Mouse (Mus musculus) hindbrain, embryonic 11.5 days (tissue): Measurements from ENCODE around the gene Kcna7. TPM values are rescaled to one million over a fixed set of nuclear protein-coding genes. Genes with fewer than 3 reads are reported as not detected.
A peak's percentile ranks its signal among the peaks of the same experiment; 100 is the strongest.

Experiments used
- ATAC-seq: fragments of 200-750 bp; cut with Nextera tagmentation; 2 replicates; pipeline ENCODE4 v1.8.0; 2017; ENCODE audit warnings: mild to moderate bottlenecking, moderate TSS enrichment, moderate library complexity; ENCODE audit not compliant: low FRiP score
- DNase-seq: peaks from one replicate; pipeline ENCODE4 v3.0.0-alpha.2; 2015; ENCODE audit warnings: low spot score
- H3K27ac ChIP-seq: fragments of 300-500 bp; sonication (generic); 2 replicates; pipeline ENCODE4 v1.5.1; 2014; ENCODE audit warnings: mild to moderate bottlenecking, low read depth, low read length
- H3K27me3 ChIP-seq: fragments of 300-500 bp; sonication (generic); 2 replicates; pipeline ENCODE4 v1.6.1; 2014; ENCODE audit warnings: mild to moderate bottlenecking, low read length, moderate library complexity, mixed read lengths; ENCODE audit not compliant: control insufficient read depth, insufficient read depth
- H3K36me3 ChIP-seq: fragments of 300-500 bp; sonication (generic); 2 replicates; pipeline ENCODE4 v1.6.1; 2014; ENCODE audit warnings: mild to moderate bottlenecking, low read length, moderate library complexity, mixed read lengths; ENCODE audit not compliant: control insufficient read depth, insufficient read depth
- H3K4me1 ChIP-seq: fragments of 300-500 bp; sonication (generic); replicated peaks from 2 replicates; pipeline ENCODE4 v1.6.1; 2014; ENCODE audit warnings: low read length, mixed read lengths; ENCODE audit not compliant: control insufficient read depth, insufficient read depth
- H3K4me2 ChIP-seq: fragments of 300-500 bp; sonication (generic); replicated peaks from 2 replicates; pipeline ENCODE4 v1.6.1; 2014; ENCODE audit warnings: mild to moderate bottlenecking, low read depth, low read length
- H3K4me3 ChIP-seq: fragments of 300-500 bp; sonication (generic); 2 replicates; pipeline ENCODE4 v1.5.1; 2014; ENCODE audit warnings: low read depth, low read length
- H3K9ac ChIP-seq: fragments of 300-500 bp; sonication (generic); 2 replicates; pipeline ENCODE4 v1.6.1; 2014; ENCODE audit warnings: low read depth, low read length
- H3K9me3 ChIP-seq: fragments of 300-500 bp; sonication (generic); 2 replicates; pipeline ENCODE4 v1.6.1; 2016; ENCODE audit warnings: low read length; ENCODE audit not compliant: control insufficient read depth
- WGBS: fragments of 180-500 bp; shearing (Covaris S2); extraction: QIAGEN DNeasy Blood & Tissue Kit; methylation state at CpG from one replicate; pipeline ENCODE4 v1.1.7; 2014; 5-methylcytosine and 5-hydroxymethylcytosine counted together
- polyA plus RNA-seq: library from polyadenylated mRNA; unstranded; fragments of >200 nt; fragmentation: Nextera tagmentation; extraction: Ambion mirVana; gene quantifications from 2 replicates; pipeline ENCODE4 v1.2.1, GENCODE M21; 2014

The Kcna7 gene
- polyA plus RNA-seq, 1 experiment from 2014 or later: not detected

DNA sequence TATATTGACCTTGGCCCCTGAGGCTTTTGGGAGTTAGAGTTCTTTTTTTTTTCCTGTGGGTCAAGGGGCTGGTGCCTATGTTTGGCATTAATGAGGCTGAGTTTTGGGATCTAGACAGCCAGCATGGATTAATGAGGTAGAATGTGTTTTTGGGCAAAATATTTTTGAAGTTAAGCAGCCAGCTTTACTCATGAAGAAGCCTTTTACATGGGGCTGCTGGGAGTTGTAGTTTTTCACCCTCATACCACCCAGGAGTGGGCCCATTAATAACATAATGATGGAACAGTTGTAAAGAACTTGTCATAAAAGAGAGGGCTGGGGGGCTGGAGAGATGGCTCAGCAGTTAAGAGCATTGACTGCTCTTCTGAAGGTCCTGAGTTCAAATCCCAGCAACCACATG lies 41.1 kb downstream of the Kcna7 start:
- H3K9ac ChIP-seq: no peak overlapping the region
- H3K4me2 ChIP-seq: no peak overlapping the region
- no peaks in the 10 kb centered on the region for H3K27me3 ChIP-seq
- no peaks in the 10 kb centered on the region for H3K36me3 ChIP-seq
- ATAC-seq: no peak
- no peaks in the 10 kb centered on the region for H3K4me1 ChIP-seq
- no peak for DNase-seq
- H3K4me3 ChIP-seq: no peak overlapping the region
- no peaks in the 10 kb centered on the region for H3K9me3 ChIP-seq
- no peak overlapping the region for H3K27ac ChIP-seq

DNA sequence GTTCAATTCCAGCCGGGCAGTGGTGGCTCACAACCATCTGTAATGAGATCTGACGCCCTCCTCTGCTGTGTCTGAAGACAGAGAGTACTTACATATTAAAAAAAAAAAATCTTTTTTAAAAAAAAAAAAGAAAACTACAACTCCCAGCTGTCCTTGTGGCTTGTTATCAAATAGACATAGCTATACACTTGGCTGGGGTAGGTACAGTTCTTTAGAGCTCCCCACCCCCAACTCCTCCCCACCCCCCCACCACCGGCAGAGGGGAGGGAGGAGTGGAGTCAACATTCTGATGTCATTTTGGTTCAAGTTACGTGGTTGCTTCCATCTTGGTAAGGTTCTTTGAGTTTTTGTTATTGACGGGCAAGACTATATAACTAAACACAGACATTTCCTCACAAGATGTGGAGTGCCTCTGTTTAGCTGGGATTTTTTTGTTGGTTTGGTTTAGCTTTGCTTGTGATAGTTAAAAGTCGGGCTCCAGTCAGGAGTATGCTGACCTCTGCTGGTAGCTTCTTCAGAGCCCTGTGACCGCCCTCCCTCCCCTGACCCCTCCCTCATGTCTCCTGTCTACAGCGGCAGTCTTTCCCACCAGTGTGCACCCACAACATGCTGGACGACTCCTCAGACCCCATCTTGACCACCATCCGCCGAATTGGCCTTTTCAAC lies 42.0 kb downstream of the Kcna7 start:
- H3K36me3 ChIP-seq: no peaks in the 10 kb centered on the region
- H3K4me3 ChIP-seq: no peak overlapping the region
- DNase-seq (peak; percentile 49), ATAC-seq (no peak)
- H3K27ac ChIP-seq: no peak overlapping the region
- no peak overlapping the region for H3K4me2 ChIP-seq
- H3K9me3 ChIP-seq: no peaks in the 10 kb centered on the region
- H3K4me1 ChIP-seq: no peaks in the 10 kb centered on the region
- H3K27me3 ChIP-seq: no peaks in the 10 kb centered on the region
- WGBS: 28% methylated on average over 11 of the region's 11 CpGs
- H3K9ac ChIP-seq: no peak overlapping the region

DNA sequence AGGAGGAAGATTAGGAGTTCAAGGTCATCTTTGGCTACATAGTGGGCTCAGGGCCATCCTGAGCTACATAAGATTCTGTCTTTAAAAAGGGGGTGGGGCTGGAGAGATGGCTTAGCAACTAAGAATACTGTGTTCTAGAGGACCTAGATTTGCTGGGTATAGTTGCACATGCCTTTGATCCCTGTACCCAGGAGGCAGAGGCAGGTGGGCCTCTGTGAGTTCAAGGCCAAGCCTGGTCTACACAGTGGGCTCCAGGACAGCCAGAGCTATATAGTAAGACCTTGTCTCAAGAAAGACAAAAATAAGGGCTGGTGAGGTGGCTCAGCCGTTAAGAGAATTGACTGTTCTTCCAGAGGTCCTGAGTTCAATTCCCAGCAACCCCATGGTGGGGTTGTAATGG lies 44.5 kb downstream of the Kcna7 start:
- Histone ChIP-seq H3K4me2 (no peak overlapping the region), H3K4me3 (no peak overlapping the region), H3K9me3 (no peaks in the 10 kb centered on the region), H3K36me3 (peaks cover 3% of the 10 kb centered on the region; the same call in 1 of the 2 replicates), H3K9ac (no peak overlapping the region), H3K27ac (no peak overlapping the region), H3K4me1 (no peaks in the 10 kb centered on the region), H3K27me3 (no peaks in the 10 kb centered on the region)
- DNase-seq (no peak), ATAC-seq (no peak)
- WGBS: 100% methylated on average over 1 of the region's 1 CpGs

DNA sequence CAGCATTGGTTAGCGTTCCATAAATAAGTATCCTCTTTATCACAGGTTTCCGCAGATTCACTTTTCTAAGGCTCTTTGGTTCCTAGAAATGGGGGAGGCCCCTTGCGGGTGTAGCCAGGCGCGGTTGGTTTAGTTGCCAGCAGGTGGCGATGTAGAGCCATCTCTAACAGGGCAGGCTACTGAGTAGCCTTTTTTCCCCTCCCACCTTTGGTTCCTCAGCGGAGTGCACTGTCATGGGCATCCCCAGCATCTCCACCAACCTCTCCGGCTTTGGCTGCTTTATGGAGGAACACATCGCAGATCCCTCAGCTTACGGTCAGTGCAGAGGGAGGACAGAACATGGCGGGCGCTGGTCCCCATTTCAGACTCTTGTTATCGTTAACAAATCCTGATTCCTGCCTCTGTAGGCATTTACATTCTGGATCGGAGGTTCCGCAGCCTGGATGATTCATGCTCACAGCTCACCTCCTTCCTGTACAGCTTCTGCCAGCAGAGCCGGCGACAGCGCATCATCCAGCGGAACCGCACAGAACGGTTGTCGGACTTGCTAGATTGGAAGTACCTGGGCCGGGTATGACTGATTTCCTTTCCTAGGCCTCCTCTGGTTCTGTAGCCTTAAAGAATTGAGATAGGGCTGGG lies 46.0 kb downstream of the Kcna7 start:
- peak; percentile 90 for DNase-seq
- Histone ChIP-seq H3K4me2 (no peak overlapping the region), H3K4me3 (no peak overlapping the region), H3K27ac (no peak overlapping the region), H3K27me3 (no peaks in the 10 kb centered on the region), H3K9me3 (no peaks in the 10 kb centered on the region), H3K9ac (no peak overlapping the region), H3K4me1 (no peaks in the 10 kb centered on the region), H3K36me3 (peaks cover 3% of the 10 kb centered on the region; the same call in 1 of the 2 replicates)
- peak; percentile 71; the same call in 1 of the 2 replicates for ATAC-seq
- 54% methylated on average over 23 of the region's 23 CpGs for WGBS

DNA sequence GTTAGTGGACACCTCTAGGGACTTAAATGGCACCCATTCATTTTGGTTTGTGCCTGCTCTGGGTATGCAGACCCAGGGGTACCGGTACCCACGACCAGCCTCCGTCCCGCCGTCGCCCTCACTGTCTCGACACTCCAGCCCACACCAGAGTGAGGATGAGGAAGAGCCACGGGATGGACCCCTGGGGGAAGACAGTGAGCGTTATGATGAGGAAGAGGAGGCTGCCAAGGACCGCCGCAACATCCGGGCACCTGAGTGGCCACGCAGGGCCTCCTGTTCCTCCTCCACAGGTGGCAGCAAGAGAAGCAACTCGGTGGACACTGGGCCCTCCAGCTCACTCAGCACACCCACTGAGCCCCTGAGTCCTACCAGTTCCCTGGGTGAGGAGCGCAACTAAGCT lies 49.5 kb downstream of the Kcna7 start:
- Histone ChIP-seq H3K4me1 (peaks cover 9% of the 10 kb centered on the region; the same call in 1 of the 2 replicates), H3K9me3 (no peaks in the 10 kb centered on the region), H3K27me3 (no peaks in the 10 kb centered on the region), H3K4me3 (no peak overlapping the region), H3K4me2 (no peak overlapping the region), H3K36me3 (peaks cover 5% of the 10 kb centered on the region), H3K27ac (no peak overlapping the region), H3K9ac (no peak overlapping the region)
- WGBS: 82% methylated on average over 15 of the region's 15 CpGs
- DNase-seq (no peak), ATAC-seq (no peak)

DNA sequence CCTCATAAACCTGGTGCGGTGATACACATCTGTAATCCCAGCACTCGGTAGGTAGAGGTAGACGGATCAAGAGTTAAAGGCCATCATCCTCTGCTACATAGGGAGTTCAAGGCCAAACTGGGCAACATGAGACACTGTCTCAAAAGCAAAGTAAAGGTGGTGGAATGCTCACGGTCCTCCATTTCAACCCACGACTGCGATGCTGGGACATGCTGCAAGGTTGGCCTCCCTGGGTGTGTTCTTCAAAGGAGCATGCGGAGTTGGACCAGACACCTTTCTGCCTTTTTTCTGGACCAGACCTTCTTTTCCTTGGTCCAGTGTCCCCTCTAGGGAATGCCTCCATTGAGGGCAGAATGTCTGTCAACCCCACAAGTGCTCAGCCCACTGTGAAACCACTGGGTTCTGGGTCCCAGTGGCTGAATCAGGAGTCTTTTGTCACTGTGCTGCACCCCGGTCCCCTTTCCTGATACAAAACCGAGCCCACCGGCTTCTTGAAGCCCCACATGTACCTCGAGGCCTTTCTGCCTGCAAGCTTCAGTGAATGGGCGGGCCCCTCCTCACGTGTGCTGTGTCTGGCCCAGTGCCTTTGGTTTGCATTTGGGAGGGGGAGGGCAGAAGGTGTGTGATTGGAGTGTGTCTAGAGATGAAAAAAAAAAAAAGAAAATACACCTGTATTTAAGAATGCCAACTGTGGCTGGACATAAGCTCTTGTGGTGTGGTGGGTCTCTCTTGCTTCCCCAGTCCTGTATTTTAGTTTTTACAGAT lies 50.7 kb downstream of the Kcna7 start:
- Histone ChIP-seq H3K36me3 (peaks cover 5% of the 10 kb centered on the region), H3K9ac (no peak overlapping the region)
- no peak for DNase-seq

DNA sequence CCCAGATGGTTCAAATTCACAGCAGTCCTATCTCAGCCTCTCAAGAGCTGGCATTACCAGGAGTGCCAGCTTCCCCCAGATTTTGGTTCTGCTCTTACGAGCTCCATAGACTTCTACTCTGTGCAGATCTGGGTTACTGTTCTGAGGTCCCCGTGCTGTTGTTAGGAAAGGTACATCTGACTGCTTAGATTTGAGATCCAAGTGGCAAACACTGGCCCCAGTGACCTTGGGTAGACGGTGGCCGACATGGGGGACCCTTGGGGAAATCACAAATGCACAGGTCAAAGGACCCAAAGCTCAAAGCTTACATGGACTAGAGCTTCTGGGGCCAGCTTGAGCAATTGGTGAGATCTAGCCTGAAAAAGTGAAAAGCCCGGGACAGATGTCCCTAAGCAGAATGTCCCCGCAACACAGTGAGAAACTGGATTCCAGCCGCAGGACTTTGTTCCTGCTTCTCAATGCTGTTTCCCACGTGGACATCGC lies 51.3 kb downstream of the Kcna7 start:
- Histone ChIP-seq H3K4me3 (peak overlapping the region; percentile 84; the same call in 1 of the 2 replicates), H3K9ac (no peak overlapping the region), H3K27me3 (no peaks in the 10 kb centered on the region), H3K27ac (0 out of 2 replicates have a peak overlapping the region, but pooled peaks have one; percentile 3), H3K4me2 (peak overlapping the region; percentile 64; the same call in 1 of the 2 replicates), H3K4me1 (peaks cover 16% of the 10 kb centered on the region), H3K9me3 (no peaks in the 10 kb centered on the region), H3K36me3 (peaks cover 5% of the 10 kb centered on the region)
- 52% methylated on average over 9 of the region's 9 CpGs for WGBS
- DNase-seq: no peak
- no peak for ATAC-seq

More for the DNA sequence above, 50.7 kb downstream of the Kcna7 start:
- Histone ChIP-seq H3K4me1 (peaks cover 16% of the 10 kb centered on the region), H3K4me3 (0 out of 2 replicates have a peak overlapping the region, but pooled peaks have one; percentile 84), H3K27ac (no peak overlapping the region), H3K9me3 (no peaks in the 10 kb centered on the region), H3K4me2 (no peak overlapping the region), H3K27me3 (no peaks in the 10 kb centered on the region)
- 81% methylated on average over 13 of the region's 13 CpGs for WGBS
- ATAC-seq: no peak

DNA sequence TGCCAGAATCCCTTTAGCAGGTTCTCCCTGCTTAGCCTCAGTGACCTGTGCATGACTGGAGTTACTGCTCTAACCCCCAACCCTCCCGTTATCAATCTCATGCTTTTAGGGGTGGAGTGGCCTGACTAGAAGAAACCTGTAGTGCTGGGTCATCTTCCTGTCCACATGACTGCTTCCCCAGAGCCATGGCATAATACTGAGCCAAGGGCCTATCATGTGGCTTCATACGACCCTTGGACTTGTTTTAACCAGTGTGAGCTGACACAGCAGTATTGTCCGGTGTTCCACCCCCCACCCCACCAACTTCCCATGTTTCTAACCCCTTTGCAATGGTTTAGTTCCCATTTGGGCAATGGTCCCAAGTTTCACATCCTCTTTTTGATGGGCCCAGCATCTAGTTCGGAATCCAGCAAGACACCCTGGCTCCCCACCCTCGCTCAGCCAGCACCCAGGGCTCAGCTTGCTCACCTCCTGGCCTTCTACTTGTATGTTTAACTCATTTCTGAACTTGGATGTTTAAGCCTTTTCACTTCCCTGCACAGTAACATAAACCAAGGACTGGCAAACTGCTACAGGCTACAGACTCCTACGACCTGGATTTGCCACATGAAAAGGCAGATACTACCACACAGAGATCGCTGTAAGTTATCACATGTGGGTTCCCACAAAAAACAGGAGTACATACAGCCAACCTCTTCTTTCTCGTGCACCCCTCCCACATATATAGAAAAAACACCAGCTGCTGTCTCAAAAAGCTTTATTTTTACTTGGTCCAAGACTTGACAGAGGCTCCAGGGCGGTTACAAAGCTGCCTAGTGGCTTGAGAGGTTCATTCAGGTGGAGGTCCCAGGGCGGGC lies 52.0 kb downstream of the Kcna7 start:
- H3K27me3 ChIP-seq: no peaks in the 10 kb centered on the region
- peaks cover 16% of the 10 kb centered on the region for H3K4me1 ChIP-seq
- DNase-seq (peak; percentile 31), ATAC-seq (no peak)
- H3K27ac ChIP-seq: 0 out of 2 replicates have a peak overlapping the region, but pooled peaks have one; percentile 3
- H3K9me3 ChIP-seq: no peaks in the 10 kb centered on the region
- WGBS: 69% methylated on average over 10 of the region's 10 CpGs
- peak overlapping the region; percentile 64 for H3K4me2 ChIP-seq
- H3K9ac ChIP-seq: no peak overlapping the region
- H3K36me3 ChIP-seq: peaks cover 5% of the 10 kb centered on the region
- H3K4me3 ChIP-seq: peak overlapping the region; percentile 84
